Mouse (Mus musculus): Measurements from ENCODE around the gene Chrm3.

GRCm38 (mm10) chr13:9932714-9933113, 427.9 kb downstream of the Chrm3 start:
- no peak for TF ChIP-seq POLR2A (IDR thresholded peaks at IDR 0.05; ENCODE audit: low read depth, low read length)
- TF ChIP-seq CTCF (IDR thresholded peaks at IDR 0.05; ENCODE audit: extremely low read depth, insufficient read length, insufficient replicate concordance, low read depth, low read length): no peak

Measured in small intestine, adult 2 months (tissue).